Mouse (Mus musculus) adrenal gland, postnatal 10 days (tissue): ENCODE results near the gene Zfp648. TPM values are rescaled to one million over a fixed set of nuclear protein-coding genes. Genes with fewer than 3 reads are reported as not detected.
A peak's percentile ranks its signal among the peaks of the same experiment; 100 is the strongest.

Experiments used
- DNase-seq: peaks from one replicate; pipeline ENCODE4 v3.0.0; 2021; ENCODE audit warnings: mixed read lengths
- total RNA-seq, 2 experiments: library from RNA; stranded (reverse); gene quantifications; 2 replicates each; pipeline ENCODE4 v1.2.3; 2021

Zfp648 gene
- total RNA-seq, 2 experiments from 2014 or later, result 0.21 to 0.24 TPM

DNA sequence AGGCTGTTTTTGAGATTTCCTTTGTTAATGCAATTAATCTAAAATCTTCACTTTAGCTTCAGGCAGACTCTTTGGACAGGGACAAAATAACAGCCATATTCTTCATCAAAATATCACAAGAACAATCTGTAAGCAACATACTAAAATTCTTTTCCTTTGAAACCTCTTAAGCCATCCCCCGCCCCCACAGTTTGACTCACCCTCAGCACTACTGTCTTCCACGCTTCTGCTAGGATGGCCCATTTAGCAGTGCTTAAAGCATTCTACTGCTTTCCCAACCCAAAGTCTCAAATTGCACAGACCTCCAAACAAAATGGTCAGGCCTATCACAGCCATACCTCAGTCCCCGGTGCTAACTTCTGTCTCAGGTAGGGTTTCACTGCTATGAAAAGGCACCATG is 19.6 kb downstream of the Zfp648 start:
- no peak for DNase-seq

GRCm38 (mm10) chr1:154223807-154224207 is 22.8 kb downstream of the Zfp648 start:
- DNase-seq, result no peak

DNA sequence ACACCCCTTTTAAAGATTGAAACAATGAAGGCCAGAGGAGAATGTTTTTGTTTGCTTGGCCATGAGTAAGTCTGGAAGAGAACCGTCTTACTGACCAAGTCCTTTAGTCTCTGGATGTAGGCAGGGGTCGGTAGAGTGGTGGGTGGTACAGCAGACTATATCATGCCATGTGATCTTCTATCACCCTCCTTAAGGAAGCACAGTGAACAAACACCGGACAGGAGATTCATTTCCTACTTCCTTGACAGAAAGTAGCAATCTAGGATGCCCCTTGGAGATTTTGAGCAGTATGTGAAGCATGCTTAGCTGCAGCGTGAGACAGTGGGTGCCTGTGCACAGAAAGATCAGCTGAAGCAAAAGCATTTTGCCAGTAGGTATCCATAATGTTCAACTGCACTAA is 31.6 kb downstream of the Zfp648 start:
- DNase-seq, result no peak

DNA sequence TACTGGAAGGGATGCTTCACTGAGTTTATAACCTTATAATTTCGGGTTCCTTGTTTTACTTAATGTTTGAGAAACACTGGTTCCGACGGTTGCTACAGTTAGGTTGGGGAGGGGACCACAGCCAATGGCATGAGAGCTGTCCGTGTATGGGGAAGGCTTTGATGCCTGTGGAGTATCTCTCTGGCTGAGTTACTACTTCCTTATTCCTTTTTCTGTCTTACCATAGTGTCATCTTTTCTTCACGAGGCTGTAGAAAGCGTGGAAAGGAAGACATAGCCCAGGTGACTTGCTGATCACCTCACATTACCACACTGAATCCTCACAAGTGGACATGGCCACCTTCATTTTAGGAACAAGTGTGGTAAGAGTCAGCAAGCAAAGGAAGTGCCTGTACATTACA is 32.0 kb downstream of the Zfp648 start:
- DNase-seq, result no peak

GRCm38 (mm10) chr1:154234814-154235213 is 33.8 kb downstream of the Zfp648 start:
- no peak for DNase-seq

- no peak for DNase-seq
These were observed 37.9 kb downstream of the Zfp648 start for GRCm38 (mm10) chr1:154238876-154239275.

DNA sequence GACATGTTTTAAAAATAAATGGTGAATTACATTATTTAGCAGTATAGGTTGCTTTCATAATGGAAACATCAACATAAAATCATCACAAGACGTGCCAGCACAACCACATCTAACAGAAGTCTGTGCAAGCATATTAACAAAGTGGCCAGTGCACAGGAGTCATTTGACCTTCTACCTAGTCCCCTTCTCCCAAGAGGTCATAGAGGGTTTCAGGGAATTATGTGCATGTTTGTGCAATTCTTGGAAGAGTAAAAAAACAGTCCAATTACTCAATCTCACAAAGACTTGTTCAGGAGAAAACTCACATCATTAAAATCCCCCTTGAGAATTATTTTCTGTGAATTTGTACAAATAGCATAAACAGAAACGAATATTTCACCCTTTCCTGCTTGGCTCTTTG is 50.2 kb downstream of the Zfp648 start:
- peak; percentile 11 for DNase-seq

DNA sequence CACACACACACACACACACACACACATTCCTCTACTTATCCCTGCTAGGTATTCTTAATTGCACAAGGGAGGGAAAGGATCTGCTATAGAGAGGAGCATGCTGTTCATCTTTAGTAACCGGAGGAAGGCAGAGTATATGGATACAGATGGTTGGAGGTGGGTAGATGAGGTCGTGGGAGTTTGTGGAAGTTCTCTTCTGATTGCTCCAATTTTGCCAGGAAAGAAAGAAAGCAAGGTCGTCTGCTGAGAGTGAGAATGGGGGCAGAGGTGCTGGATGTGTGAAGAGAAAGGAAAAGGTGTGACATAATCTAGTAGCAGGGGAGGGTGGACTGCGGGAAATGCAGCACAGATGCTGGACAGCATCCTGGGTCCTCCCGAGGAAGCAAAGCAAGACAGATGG is 51.8 kb downstream of the Zfp648 start:
- no peak for DNase-seq
